Mouse (Mus musculus): ENCODE data around the gene Pld2. TPM values are rescaled to one million over a fixed set of nuclear protein-coding genes. Genes with fewer than 3 reads are reported as not detected.
"Not testable (repeated sequence)": the region's sequence is repeated elsewhere in the genome, so short reads cannot be mapped to it uniquely, and the experiment has no call there.

Gene Pld2
- 8.5 and 10.9 TPM in 2 replicates for total RNA-seq (2021)
- long read RNA-seq, experiment 1, transcript Pld2-201 (25 exons, 3,659 nt) = major isoform, 10 of 18 reads
- long read RNA-seq, experiment 1, partial matches to known transcripts = 2 of 18 reads
- long read RNA-seq, experiment 1, other reads (novel, unspliced or antisense) = 6 of 18 reads
- long read RNA-seq, experiment 2, partial matches to known transcripts = 1 of 10 reads
- long read RNA-seq, experiment 2, other reads (novel, unspliced or antisense) = 5 of 10 reads

DNA sequence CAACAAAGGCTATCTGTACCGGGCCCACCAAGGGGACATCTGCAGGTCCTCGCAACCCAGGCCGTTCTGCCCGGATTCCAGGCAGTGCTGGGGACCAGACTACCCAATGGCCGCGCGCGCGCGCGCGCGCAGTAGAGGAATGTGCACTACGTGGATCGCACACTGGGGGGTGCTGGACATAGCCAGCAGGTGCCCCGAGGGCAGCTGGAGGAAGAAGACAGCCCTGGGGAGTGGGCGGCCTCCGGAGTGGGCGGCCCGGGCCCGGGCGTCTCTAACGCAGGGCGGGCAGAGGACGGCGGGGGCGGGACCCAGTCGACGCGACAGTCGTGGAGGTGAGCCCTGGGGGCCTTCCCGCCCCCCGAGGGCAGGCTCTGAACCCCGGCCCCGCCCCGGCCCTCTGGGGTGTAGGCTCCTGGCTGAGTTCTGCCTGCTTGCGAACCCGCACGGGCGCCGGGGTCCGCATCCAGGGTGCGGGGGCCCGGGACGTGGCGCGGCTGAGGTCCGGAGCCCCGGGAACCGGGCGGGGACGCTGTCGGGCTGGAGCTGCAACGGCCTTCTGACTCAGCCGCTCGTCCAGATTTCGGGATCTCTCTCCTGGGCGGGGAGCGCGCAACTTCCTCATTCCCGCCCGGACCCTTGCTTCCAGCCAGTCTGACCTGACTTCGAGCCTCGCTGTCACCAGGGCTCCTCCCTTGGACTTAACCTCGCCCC, at the start of gene Pld2:
TSS of gene Pld2 (plus strand) at position 188 of the 711 bp plus-strand sequence.
- DNase-seq = peak; percentile 94

DNA sequence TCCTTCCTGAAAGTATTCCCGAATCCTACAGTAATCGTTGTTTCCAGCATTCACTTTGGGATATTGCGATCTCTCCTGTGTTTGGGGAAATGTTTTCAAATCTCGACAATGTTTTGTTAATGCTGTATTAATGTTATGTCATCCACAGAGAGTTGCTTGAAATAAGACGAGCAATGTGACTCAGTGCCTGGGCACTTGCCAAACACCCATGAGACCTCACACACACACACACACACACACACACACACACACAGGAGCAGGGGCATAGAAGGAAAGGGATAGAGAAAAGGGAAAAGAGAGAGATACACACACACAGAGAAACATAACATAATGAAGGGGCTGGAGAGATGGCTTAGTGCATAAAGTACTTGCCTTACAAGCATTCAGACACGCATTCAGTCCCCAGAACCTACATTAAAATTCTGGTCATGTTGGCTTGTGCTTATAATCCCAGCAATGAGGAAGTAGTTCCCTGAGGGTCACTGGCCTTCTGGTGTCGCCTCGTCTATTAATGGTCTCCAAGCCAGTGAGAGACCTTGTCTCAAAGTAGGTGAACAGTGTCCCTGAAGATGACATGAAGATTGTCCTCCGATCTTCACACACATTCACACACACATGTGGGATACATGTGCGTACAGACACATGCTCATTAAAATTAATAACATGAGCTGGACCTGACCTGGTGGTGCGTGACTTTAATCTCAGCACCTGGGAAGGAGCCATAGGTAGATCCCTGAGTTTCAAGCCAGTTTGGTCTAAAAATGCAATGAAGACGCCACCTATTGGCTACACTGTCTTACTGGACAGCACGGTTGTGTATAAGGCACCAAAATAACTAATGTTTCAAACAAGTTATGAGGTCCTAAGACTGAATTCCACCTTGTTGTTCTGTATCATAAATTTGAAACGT, 40.0 kb upstream of the Pld2 start:
- peak; percentile 67 for DNase-seq

DNA sequence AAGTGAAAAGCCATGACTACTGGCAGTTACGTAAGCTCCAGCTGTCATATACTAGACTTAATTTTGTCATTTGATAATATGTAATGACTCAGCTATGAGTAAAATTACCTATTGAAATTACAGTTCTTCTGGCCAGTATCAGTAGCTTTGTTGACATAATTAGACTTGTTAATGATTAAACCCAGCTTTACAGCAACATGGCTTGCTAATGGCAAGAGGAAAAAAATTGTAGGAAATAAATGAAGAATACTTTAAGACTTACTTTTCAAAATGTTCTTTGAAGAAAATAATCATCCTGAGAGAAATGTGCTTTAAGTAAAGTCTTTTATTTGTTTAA, 39.4 kb upstream of the Pld2 start:
- no peak for DNase-seq

DNA sequence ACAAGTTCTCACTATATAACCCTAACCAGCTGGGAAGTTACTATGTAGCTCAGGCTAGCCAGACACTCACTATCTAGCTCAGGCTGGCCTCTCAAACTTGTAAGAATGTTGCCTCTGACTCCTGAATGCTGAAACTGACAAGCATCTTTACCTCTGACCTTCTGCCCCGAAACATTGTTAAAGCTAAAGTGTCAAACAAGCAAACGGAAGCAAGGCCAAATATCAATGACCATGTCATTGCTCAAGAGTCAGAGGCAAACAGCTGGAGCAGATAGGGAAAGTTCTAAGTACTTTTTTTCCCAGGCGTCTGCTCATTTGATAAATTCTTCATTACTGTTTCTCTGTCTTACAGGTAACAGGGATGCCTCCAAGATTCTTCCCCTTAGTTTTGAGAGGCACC, 37.8 kb upstream of the Pld2 start:
- DNase-seq = no peak

DNA sequence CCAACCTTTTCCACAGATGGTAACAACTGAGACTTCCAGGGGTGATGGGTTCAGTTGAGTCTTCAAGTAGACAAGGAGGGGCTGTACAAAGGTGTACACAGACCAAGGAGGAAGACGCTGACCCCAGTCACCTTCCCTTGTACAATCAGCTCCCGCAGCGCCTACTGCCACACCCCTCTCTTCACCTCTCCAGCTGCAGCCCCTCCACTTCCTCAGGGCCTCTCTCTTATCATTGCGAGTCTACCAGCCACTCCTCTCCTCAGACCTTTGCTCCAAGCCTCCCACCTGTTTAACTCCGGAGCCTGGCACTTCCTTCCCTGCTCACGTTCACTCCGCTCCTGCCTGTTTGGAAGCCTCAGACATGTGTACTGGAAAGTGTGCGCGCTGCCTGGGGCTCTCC, 34.9 kb upstream of the Pld2 start, which contains the start of gene Tm4sf5:
TSS of gene Tm4sf5 (plus strand) at position 275 of the 400 bp plus-strand sequence.
- no peak for DNase-seq

DNA sequence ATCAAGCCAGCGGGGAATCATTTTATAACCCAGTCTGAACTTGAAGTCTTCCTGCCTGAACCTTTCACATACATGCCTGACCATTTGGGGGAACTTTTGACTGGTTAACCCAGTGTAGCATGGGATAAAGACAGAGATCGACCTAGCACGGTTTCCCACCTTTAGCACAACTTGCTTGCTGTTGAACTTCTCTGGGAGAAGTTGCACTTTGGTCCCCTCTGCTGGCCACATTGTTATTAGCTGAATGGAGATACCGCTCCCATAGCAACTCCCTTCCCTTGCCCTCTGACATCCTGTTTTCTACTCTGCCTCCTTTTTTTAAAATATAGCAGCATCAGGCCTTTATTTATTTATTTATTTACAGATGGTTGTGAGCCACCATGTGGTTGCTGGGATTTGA, 33.5 kb upstream of the Pld2 start:
- peak; percentile 83 for DNase-seq

DNA sequence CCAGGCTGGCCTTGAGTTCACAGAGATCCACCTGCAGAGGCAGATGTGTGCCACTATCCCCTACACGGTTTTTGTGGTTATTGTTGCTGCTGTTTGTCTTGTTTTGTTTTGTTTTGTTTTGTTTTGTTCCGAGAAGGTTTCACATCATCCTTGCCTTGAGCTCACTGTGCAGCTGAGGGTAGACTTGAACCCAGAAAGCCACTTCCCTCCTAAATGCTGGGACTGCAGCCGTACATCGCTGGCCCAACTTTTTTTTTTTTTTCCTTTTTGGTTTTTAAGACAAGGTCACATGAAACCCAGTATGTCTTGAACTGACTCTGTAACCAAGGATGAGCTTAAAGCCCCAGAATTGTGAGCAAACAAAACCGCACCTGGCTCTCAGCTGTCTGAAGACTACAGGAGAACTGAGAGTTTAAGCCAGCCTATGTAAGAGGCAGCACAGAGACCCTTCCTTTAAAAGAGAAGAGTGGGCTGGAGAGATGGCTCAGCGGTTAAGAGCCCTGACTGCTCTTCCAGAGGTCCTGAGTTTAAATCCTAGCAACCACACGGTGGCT, 32.8 kb upstream of the Pld2 start:
- no peak for DNase-seq

DNA sequence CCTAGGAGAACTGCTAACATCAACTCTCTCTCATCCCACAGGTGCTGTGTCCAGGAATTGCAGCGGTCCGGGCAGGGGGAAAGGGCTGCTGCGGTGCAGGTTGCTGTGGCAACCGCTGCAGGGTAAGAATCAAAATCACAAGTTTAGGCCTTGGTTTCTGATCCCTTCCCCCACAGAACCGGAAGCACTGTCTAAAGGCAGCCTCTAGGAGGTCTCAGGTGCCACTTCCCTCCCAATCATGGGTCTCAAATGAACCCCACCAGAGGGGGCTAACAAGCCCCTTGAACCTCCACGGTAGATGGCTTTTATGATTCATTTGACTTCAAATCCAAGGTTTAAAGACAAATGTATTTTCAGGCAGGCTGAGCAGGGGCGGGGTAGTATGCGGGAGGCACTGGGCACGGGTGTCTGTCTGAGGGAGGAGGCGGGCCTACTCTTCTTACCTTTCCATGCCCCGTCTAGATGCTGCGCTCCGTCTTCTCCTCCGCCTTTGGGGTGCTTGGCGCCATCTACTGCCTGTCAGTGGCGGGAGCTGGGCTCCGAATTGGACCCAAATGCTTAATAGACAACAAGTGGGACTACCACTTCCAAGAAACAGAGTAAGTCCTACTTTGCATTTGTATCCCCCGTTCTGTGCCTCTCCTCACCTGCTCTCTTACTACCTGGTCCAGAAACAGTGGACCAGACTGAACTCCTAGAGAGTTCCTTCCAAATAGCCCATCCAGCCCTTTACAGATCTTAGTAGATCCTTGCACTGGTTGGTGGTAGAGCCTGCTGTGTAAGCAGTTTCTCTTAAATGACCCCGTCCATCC, 29.9 kb upstream of the Pld2 start:
- peak; percentile 51 for DNase-seq

DNA sequence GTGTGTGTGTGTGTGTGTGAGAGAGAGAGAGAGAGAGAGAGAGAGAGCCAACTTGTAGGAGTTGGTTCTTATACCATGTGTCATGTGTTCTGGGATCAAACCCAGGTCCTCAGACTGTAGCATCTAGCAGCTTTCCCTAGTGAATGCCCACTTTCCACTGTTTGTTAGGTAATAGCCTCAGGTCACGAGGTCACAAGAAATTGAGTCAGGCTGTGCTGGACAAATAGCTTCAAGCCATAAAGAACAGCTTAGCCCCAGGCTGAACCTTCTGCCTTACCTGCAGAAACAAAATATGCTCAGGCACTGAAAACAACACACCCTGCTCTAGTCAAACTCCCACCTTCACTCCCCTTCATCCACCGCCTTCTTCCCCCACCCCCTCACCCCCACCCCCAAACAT, 28.6 kb upstream of the Pld2 start:
- DNase-seq = no peak

DNA sequence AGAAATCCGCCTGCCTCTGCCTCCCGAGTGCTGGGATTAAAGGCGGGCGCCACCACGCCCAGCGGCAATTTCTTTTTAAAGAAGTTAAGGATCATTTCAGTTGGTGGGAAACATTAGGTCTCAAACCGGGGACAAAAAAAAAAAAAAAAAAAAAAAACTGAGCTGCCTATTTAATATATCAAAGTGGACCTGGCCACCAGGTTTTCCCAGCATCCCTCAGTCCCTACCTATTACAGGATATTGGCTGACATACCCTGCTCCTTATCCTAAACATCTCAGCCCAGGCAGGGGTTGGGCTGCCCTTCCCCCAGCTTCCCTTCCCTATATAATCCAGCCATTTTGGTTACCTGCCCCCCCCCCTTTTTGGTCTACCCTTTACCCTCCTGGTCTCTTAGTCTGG, 28.0 kb upstream of the Pld2 start:
- DNase-seq = no peak

DNA sequence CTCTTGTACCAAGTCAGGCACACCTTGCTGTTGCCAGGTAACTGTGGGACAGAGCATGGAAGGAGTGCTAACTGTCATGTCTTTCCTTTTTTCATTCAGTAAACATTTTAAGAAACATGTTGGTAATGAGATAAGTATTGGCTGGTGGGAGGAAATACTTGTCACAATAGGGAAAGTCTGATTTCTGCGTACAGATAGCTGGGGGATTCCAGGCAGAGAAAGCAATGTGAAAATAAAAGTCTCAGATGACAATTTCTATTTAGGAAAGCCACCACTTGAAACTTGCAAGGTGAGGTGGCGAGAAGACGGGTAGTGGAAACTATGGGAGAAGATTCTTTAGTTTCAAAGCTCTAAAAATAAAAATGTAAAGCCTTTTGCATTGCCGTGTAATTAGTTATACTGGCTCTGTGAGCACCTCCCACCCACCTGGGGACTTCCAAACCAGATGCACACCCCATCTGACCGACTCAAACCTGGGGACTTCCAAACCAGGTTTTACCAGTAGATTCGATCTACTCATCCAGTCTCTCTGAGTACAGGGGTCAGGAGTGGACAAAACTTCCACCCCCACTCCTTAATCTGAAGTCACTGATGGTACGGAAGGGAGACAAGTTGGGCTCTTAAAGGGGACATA, 27.0 kb upstream of the Pld2 start:
- DNase-seq = no peak

DNA sequence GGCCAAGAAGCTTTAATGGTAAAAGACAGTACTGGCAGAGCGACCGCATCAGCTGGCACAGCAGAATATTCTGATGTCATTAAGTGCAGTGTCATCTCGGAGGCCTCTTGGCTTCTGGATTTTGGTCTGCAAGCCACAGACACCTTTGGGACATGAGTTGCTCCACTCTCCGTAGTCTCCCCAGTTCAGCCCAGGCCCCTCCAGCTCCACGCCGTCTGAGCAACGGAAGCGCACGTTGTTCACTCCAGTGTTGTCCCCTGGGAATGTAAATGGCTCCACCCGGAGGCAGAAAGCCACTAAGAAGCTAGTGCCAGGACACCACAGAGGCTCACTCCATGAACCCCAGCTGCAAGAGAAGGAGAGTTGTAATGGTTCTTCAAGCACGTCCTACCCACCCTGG, 26.3 kb upstream of the Pld2 start:
- peak; percentile 59 for DNase-seq

DNA sequence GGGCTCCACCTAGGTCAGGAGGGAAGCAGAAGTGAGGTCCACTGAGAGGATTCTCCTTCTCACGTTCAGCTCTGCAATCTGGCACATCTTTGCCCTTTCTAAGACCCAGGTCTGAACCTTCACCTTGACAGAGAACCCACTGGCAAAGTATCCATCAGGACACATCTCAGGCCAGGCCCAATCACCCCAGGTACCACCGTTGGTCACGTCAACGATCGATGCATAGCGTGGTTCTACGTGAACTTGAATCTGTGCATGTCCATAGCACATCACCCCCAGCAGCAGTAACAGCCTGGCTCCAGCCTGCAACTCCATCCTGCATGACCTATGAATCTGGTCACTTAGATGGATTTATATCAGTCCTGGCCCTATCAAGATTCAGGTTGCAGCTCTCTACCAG, 25.6 kb upstream of the Pld2 start, which contains the start of gene Vmo1:
TSS of gene Vmo1 (minus strand) at position 329 of the 400 bp plus-strand sequence.
- DNase-seq = no peak

DNA sequence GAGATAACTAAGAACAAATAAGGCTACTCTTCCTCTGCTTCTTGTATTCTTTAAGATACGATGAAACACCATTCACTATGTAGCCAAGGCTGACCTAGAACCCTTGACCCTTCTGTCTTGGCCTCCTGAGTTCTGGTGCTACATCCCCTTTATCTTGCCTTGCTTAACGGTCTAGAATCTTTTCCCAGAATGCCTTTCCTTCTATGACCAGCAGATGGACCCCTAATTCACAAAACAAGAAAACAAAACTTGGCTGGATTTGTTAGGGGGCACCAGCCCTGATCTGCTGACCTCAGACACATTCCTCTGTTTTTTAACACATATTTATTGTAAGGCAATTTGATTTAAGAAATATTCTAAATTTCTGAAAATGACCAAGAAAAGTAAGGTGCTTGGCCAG, 23.5 kb upstream of the Pld2 start:
- DNase-seq = no peak

DNA sequence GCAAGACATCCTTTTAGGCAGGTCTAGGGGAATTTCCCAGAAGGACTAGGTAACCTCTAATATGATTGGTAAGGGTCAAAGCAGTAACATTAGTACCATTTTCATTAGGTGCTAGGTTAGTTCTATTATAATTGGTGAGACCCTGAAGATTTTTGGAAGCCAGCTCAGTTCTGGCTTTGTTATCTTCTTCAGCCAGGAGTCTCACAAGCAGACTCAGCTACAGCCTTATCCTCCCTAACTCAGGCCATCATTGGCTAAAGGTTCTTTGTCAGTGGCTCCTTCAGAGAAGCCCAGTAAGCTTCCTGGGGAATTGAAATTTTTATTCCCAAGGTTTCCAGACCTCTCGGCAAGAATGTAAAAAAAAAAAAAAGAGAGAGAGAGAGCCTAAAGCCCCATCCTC, 21.4 kb upstream of the Pld2 start:
- DNase-seq = no peak

DNA sequence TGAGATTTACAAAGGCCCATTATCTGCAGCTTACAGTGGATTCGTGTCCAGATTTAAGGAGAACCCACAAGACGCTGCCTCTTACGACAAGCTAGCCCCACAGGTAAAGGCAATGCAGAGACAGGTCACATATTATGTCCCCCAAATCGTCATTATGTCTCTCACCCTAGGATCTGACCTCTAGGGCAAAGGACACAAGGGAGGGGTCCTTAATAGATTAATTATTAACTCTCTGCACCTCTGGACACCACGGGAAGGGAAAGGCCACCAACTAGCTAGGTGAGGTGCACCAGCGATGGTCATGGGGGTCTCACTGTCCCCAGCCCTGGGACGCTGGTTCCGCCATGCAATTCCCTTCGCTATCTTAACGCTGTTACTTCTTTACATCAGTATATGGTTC, 20.9 kb upstream of the Pld2 start, which contains the start of gene Gltpd2:
TSS of gene Gltpd2 (plus strand) at position 274 of the 400 bp plus-strand sequence.
- DNase-seq = no peak

DNA sequence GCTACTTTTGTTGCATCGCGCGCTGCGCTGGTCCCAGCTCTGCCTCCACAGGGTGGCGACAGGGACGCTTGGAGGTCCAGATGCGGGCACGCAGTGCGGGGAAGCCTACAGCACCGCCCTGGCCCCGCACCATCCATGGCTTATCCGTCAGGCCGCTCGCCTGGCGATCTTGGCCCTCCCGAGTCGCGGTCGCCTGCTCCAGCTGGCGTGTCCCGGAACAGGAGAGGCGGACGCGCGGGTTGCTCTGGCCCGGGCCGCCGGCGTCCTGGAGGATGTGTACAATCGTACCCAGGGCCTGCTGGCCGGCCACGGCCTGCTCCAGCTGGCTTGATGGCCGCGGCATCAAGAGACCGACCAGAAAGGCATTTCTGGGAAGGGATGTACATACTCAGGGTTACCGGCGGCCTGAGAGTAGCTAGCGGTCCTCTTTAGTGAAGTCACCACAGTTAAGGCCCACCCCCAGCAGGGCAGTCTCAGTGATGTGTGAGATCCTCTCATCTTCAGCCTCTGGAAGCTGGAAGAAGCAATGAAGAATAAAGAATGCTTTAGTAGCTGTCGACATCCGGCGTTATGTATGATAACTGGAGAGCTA, 19.6 kb upstream of the Pld2 start:
- peak; percentile 57 for DNase-seq

DNA sequence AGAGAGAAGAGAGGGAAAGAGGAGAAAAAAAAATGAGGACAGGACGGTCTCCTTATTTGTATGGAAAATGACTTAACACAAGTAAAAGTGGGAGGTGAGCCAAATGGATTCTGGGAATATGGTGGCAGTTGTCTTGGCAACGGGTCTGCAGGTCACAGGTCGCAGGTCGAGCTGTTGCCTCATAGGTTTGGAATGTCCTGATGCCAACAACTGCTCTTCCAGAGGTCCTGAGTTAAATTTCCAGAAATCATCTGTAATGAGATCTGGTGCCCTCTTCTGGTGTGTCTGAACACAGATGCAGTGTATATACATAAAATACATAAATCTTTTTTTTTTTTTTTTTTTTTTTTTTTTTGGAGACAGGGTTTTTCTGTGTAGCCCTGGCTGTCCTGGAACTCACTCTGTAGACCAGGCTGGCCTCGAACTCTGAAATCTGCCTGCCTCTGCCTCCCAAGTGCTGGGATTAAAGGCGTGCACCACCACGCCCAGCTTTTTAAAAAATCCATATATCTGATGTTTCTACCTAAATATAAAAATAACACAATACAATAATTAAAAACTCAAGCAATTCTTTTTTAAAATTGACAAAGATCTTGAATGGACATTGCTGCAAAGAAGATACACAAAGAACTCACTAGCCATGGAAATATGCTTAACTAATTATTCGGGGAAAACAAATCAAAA, 16.4 kb upstream of the Pld2 start:
- not testable (repeated sequence) for DNase-seq

DNA sequence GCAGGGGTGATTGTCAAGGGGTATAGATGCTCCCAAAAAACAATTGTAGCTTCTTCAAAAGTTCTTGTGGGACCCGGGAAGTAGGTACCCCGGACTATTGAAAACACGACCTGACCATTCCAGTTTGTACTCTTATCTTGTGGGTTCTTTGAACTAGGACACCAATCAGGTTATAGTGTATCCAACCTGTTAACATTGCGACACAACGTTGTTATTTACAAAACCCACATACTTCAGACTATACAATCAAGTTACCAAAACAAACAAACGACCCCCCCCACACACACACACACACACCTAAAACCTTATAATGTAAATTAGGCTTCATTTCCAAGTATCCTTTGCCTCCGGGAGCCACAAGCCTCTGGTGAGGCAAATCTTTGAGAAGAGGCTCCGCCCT, 15.1 kb upstream of the Pld2 start:
- no peak for DNase-seq

DNA sequence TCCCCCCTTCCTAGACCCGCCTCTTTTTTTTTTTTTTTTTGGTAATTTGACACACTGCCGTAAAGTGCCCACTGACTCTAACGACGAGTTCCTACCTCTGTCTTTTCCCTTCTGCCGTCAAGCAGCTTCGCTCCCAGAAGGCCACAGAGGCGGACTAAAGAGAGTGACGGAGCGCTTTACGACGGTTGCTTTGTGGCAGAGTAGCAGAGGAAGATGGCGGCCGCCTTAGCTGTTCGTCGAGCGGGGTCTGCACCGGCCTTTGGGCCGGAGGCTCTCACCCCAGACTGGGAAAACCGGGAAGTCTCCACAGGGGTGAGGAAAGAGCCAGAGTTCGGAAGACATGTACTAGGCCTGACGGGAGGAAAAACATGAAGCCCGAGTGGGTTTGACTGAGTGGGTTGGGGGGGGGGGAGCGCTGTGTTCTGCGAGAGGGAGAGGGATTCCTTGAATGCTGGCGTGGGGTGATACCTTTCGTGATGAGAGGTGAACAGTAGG, 14.6 kb upstream of the Pld2 start, which contains the start of gene Psmb6:
TSS of gene Psmb6 (plus strand) at position 184 of the 495 bp plus-strand sequence.
- peak; percentile 93 for DNase-seq

Data from adrenal gland, postnatal 14 days (tissue).